In the genomic region with DNA sequence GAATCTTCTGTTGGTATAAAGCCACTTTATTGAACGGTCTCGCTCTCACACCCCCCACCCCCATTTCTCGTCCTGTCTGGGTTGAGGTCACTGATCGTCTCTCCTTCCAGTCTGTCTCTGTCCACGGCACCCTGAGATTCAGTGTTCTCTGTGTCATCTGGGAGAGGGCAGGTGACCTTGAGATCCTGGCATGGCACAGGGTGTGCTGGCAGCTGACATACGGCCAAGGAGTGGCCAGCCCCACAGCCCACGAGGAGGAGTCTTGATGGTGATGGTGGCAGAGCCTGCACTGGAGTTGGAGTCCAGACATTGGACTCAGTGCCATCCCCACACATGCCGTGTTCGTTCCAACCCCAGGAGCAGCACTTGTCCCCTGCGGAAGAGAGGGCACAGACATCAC, we compare ENCODE assay signal across 23 mouse cellular contexts. TPM values are rescaled to one million over a fixed set of nuclear protein-coding genes. Genes with fewer than 3 reads are reported as not detected.
DNase-seq lines count a peak whose midpoint lies in the region; ATAC-seq and TF ChIP-seq lines count a peak whose summit lies in the region.
"Had no signal": no experiment of that assay in that cellular context is flagged by ENCODE, and none has a peak within 500 bp of the region (broad histone marks: within the 10 kb centered on the region; RNA-seq: fewer than 3 reads in every experiment).

No protein-coding gene starts in this region.

- H3K4me2 ChIP-seq in forebrain, embryonic 15.5 days (replicated peaks), result no peak overlapping the region
- H3K4me2 ChIP-seq: embryonic facial prominence, embryonic 15.5 days; heart, embryonic 12.5 days; hindbrain, embryonic 12.5 days had no signal

- 41% methylated on average over 10 of the region's 10 CpGs for WGBS in cerebellum, adult 2 months
- WGBS in forebrain, embryonic 15.5 days, result 90% methylated on average over 10 of the region's 10 CpGs

- intact Hi-C loops in heart, postnatal 10 days (cut with DNase I), result no loop called here

- peak overlapping the region; percentile 44; the same call in 1 of the 2 replicates for H3K27ac ChIP-seq in cerebellum, adult 2 months (ENCODE audit: insufficient read depth, low read length)
- H3K27ac ChIP-seq in forebrain, embryonic 15.5 days (replicated peaks), result no peak overlapping the region
- H3K27ac ChIP-seq: embryonic facial prominence, embryonic 15.5 days; forebrain, embryonic 10.5 days; hindbrain, embryonic 12.5 days had no signal

- H3K36me3 ChIP-seq in forebrain, embryonic 15.5 days, result no peaks in the 10 kb centered on the region; the same call in 1 of the 2 replicates
- H3K36me3 ChIP-seq: forebrain, embryonic 10.5 days; heart, embryonic 12.5 days; hindbrain, embryonic 12.5 days had no signal

- no peak for DNase-seq in cerebellum, adult 2 months
- DNase-seq in cerebellum, adult 8-10 months, result no peak
- DNase-seq in heart, postnatal 10 days, result peak; percentile 5 to 7
- DNase-seq in heart, adult 11 months, result no peak
- peak; percentile 59 for DNase-seq in adrenal gland, postnatal 25 days
- no peak for DNase-seq in urinary bladder, postnatal 14 days (ENCODE audit: low spot score)
- DNase-seq: cerebellum, adult 11-12 months; cerebellum, postnatal 14 days; gastrocnemius, postnatal 10 days; heart, postnatal 36 days; kidney, adult 8-10 months had no signal

- no peak for TF ChIP-seq POLR2A in cerebellum, adult 2 months (IDR thresholded peaks at IDR 0.05; ENCODE audit: borderline replicate concordance, insufficient read depth, low read length)

- no peaks in the 10 kb centered on the region for H3K9me3 ChIP-seq in forebrain, embryonic 15.5 days
- H3K9me3 ChIP-seq: embryonic facial prominence, embryonic 15.5 days; forebrain, embryonic 10.5 days; heart, embryonic 12.5 days; hindbrain, embryonic 12.5 days had no signal

- H3K27me3 ChIP-seq in cerebellum, adult 2 months (ENCODE audit: control insufficient read depth, insufficient read depth, low read length), result no peaks in the 10 kb centered on the region
- no peaks in the 10 kb centered on the region for H3K27me3 ChIP-seq in forebrain, embryonic 15.5 days
- H3K27me3 ChIP-seq: embryonic facial prominence, embryonic 15.5 days; heart, embryonic 12.5 days; hindbrain, embryonic 12.5 days had no signal

- peaks cover 54% of the 10 kb centered on the region for H3K4me1 ChIP-seq in cerebellum, adult 2 months (ENCODE audit: control insufficient read depth, insufficient read depth, low read length)
- H3K4me1 ChIP-seq in forebrain, embryonic 15.5 days, result peaks cover 6% of the 10 kb centered on the region; the same call in 1 of the 2 replicates
- H3K4me1 ChIP-seq: forebrain, embryonic 10.5 days; heart, embryonic 12.5 days had no signal

- no peak overlapping the region for H3K9ac ChIP-seq in forebrain, embryonic 15.5 days (replicated peaks)
- H3K9ac ChIP-seq: embryonic facial prominence, embryonic 15.5 days; heart, embryonic 12.5 days; hindbrain, embryonic 12.5 days had no signal

- no peak overlapping the region for H3K4me3 ChIP-seq in cerebellum, adult 2 months (replicated peaks; ENCODE audit: insufficient read depth, low read depth, low read length)
- no peak overlapping the region for H3K4me3 ChIP-seq in forebrain, embryonic 15.5 days
- H3K4me3 ChIP-seq: embryonic facial prominence, embryonic 15.5 days; erythroblast, embryonic 14.5 days; forebrain, embryonic 10.5 days; heart, embryonic 12.5 days; hindbrain, embryonic 12.5 days had no signal

- TF ChIP-seq CTCF in cerebellum, adult 2 months (IDR thresholded peaks at IDR 0.05; ENCODE audit: borderline replicate concordance, insufficient read depth, low read depth, low read length), result no peak

- ATAC-seq in forebrain, embryonic 15.5 days (replicated peaks), result no peak
- ATAC-seq: forebrain, embryonic 14.5 days; hindbrain, embryonic 16.5 days; inflammation-experienced regulatory T-cells, adult 6 months; intestine, postnatal 0 days had no signal

RNA-seq across cellular contexts. Expression of a gene that starts 46.9 kb away (rescaled TPM):
- 325 and 338 TPM in 2 replicates for polyA plus RNA-seq in cerebellum, adult 2 months (2012; rRNA removed)
- total RNA-seq in heart, postnatal 10 days (2021), result under 1 TPM; 0.02 to 0.17 TPM
- 0.33 TPM in 2 replicates for total RNA-seq in adrenal gland, postnatal 25 days (2021)
- polyA plus RNA-seq in forebrain, embryonic 15.5 days (2015; fragmentation: Nextera tagmentation; extraction: Ambion mirVana), result 9.2 and 10.0 TPM in 2 replicates
- total RNA-seq: MEL had no signal
- polyA plus RNA-seq: heart, embryonic 16.5 days had no signal

Comparison
In these comparisons a context has a peak if more than half of its experiments do, and no peak if none do; other contexts are left out.
1. DNase-seq: peak in heart, postnatal 10 days (2 of 2) and adrenal gland, postnatal 25 days (single experiment); none in cerebellum, adult 2 months (0 of 2), cerebellum, adult 8-10 months (single experiment), heart, adult 11 months (single experiment) and urinary bladder, postnatal 14 days (single experiment).